Mouse (Mus musculus) NIH3T3 (cell line): ENCODE results near the gene Top2a.

Experiments
- DNase-seq: peaks from one replicate; pipeline ENCODE4 v3.0.0-alpha.2; 2012; ENCODE audit warnings: low read depth

The Top2a gene

DNA sequence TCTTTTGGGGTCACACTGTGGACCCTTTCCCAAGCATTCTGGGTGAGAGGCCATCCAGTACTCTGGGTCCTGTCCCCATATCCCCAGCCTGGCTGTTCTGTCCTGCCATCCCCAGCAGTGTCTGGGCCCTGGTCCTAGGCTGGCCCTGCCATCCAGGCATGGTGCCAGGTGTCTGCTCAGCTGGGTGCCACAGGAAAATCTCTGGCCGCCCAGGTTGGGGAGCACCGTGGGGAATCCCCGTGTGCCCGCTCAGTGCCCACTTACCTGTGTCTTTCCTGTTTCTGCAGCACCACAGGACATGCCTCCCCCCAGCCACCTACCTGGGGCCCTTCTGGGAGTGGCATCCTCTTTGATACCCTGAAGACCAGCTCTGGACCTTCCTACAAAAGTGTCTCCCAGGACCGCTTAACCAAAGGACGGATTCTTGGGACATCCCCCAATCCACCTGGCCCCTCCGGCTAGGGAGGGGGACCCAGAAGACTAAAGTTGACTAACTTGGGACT is 74.0 kb downstream of the Top2a start:
- no peak for DNase-seq

DNA sequence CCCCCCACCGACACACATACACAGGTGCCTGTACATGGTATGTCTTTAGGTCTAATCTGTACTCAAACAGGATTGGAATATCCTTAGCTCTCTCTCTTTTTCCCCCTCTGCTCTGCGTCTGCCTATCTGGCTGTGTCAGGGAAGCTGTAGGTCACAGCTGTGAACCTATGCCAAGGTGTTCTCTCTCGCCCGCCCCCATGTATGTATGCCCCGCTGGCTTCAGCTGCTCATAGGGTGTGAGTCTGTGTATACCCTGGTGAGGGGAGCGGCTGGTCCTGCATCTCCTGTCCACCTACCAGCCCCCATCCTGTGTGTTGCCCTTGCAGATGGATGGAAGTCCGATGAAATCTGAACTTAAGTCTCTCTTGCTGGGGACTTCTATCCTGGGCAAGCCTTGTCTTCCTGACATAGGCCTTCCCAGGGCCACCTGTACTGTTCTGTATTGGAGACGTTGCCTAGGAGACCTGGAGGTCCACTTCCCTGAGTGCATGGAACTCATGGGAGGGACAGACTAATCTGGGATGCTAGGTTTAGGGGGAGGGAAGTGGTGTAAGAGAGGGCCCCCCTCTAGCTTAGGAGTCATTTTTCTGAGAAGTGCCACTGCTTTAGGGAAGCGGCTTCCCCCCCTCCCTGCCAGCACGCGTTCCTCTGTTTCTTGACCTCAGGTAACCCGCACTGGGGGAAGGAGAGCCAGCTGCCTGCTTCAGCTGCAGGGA is 74.6 kb downstream of the Top2a start:
- no peak for DNase-seq

DNA sequence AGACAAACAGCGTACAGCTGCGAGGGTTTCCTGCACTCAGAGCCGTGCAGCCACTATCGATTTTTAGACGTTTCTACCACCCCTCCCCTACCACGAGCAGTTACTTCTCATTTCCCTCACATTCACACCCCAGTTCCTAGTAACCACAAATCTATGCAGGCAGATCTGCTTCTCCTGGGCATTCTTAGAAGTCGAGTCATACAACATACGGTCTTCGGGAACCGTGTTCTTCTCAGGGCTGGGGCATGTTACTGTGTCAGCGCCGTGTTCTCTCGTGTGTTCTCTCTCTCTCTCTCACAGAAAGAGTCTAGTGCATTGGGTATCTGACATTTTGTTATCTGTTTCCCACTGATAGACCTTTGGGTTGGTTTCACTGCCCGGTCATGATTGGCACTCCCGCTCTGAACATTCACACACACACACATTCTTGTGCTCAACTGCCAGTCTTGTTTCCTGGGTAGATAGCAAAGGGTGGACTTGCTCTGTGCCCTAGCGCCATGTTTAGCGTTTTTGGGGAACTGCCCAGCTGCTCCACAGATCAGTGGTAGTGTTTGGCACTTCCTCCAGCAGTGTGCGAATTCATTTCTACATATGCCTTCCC is 75.9 kb downstream of the Top2a start:
- DNase-seq = peak; percentile 66

DNA sequence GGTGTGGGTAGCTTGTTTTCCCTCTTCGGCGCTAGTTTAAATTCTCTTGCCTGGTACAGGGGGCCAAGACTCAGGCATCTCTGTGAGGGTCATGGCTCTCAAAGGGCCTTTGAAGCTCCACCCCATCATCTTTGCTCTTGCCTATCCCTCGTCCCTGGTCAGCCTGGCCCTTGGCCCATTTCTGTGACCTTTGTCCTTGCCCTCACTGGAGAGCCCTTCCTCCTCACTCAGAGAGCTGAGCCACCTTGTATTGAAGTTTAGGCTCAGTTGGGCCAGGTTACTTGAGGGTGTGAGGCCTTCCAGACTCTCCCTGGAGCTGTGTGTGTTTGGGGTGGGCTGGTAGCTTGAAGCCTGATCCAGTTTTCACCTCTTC is 78.4 kb downstream of the Top2a start:
- DNase-seq = no peak

DNA sequence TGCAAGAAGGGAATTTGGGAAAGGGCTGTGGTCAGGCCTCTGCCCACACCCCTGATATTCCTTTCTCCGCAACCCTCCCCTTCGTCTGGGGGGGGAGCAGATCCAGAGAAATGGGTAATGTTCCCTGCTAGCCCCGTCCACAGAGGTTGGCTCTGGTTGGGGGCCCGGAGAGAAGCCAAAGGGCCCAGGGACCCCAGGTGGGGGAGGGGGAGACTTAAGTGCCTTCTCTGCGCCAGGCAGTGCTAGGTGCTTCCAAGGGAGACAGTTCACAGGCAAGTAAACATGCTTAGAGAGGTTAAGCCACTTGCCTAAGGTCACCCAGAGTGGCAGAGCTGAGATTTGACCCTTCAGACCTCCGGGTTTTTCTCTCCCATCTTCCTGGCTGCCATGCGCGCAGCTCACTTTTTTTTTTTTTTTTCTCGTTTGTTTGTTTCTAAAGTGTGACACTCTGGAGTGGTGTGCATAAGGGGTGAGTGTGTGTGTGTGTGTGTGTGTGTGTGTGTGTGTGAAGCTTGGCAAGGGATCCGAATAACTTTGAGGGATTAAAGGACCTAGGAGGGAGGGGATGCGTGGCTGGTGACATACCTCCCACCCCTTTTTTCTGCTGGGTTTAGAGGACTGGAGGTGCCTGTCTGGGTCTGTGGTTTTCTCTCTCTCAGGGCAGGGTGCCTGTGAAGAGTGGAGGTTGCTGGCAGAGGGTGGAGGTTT is 78.9 kb downstream of the Top2a start:
- DNase-seq = no peak

DNA sequence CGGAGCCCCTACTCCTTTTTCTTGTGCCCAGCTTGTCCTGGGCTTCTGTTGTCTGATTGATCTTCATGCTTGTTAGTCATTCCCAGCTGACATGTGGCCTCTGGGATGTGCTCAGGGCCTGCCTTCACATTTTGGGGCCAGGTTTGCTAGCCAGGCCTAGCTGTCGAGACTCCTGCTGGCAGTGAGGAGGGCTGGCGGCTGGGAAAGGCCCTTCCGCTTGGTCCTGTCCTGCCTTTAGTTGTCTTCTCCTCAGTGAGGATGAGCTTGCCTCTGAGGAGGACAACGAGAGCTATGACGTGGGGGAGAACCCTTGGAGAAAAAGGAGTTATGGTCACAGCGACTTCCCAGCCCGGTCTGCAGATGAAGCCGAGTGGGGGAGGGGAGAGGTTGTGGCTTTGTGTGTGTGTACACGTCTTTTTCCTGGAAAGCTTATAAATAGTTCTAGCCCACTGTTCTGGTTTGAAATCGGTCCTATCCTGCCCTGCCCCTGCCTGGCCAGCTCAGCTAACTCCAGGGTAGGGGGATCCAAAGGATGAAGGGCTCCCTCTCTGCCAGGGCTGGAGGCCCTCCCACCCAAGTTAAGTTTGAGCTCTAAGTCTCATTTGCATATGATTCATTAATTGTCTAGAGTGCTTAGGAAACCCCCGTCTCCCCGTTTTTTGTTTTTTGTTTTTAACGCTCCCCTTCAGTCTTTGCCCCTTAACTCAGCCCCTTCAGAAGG is 80.1 kb downstream of the Top2a start:
- DNase-seq = peak; percentile 73
